Mouse (Mus musculus) bone marrow macrophage, adult 2 months (primary cell): Measurements from ENCODE around the gene Aldh1b1.

Experiments used
- CTCF ChIP-seq: IDR thresholded peaks from 2 replicates; pipeline ENCODE4 v1.5.1; 2012; ENCODE audit warnings: low read depth, mild to moderate bottlenecking, low read length, moderate library complexity
- POLR2A ChIP-seq: IDR thresholded peaks from 2 replicates; pipeline ENCODE4 v1.6.1; 2012; ENCODE audit warnings: mild to moderate bottlenecking, low read depth, low read length, borderline replicate concordance

GRCm38 (mm10) chr4:45848109-45848824 lies 49.4 kb downstream of the Aldh1b1 start, which contains the start of gene Stra6l:
- TF ChIP-seq CTCF (no peak), POLR2A (no peak)
